Mouse (Mus musculus) CH12.LX (cell line): ENCODE measurements around the gene Agtrap. TPM values are rescaled to one million over a fixed set of nuclear protein-coding genes. Genes with fewer than 3 reads are reported as not detected.

Experiments used
- DNase-seq: peaks from one replicate; pipeline ENCODE4 v3.0.0-alpha.2; 2013; ENCODE audit errors: extremely low read depth
- H3K27ac ChIP-seq: 2 replicates; pipeline ENCODE4 v1.5.1; 2012; ENCODE audit warnings: low read depth, mild to moderate bottlenecking, control low read depth, moderate library complexity; ENCODE audit not compliant: insufficient read depth
- H3K27me3 ChIP-seq: replicated peaks from 2 replicates; pipeline ENCODE3; 2012; ENCODE audit warnings: inconsistent platforms
- H3K36me3 ChIP-seq, 2 experiments: replicated peaks in 1 of 2; 2 replicates each; pipeline versions ENCODE3 to v1.6.1; 2012; ENCODE audit warnings: inconsistent platforms in 1 of 2, low read length in 1 of 2, mild to moderate bottlenecking in 1 of 2, mixed read lengths in 1 of 2, moderate library complexity in 1 of 2; ENCODE audit not compliant: control insufficient read depth in 1 of 2, insufficient read depth in 1 of 2
- H3K4me1 ChIP-seq, 2 experiments: 2 replicates each; pipeline ENCODE4 v1.6.1; 2012; ENCODE audit warnings: inconsistent platforms in 1 of 2, moderate library complexity in 1 of 2; ENCODE audit not compliant: insufficient read depth in 2 of 2, control insufficient read depth in 1 of 2
- H3K4me2 ChIP-seq: 2 replicates; pipeline ENCODE4 v1.6.1; 2012; ENCODE audit warnings: low read depth, mild to moderate bottlenecking, control low read depth; ENCODE audit not compliant: poor library complexity, insufficient read depth, severe bottlenecking
- H3K4me3 ChIP-seq, 3 experiments: fragments of 150-350 bp in 1 of 3; sonication (generic) in 1 of 3; replicated peaks in 1 of 3; 2 replicates each; pipeline versions ENCODE3 to v1.5.1; 2011 to 2012; ENCODE audit warnings: low read depth in 2 of 3, low read length in 2 of 3, mild to moderate bottlenecking in 2 of 3, moderate library complexity in 2 of 3, control low read depth in 1 of 3, improper control_type of control experiment in 1 of 3, inconsistent platforms in 1 of 3, mixed read lengths in 1 of 3; ENCODE audit not compliant: poor library complexity in 1 of 3
- H3K79me2 ChIP-seq: replicated peaks from 2 replicates; pipeline ENCODE4 v1.6.1; 2012; ENCODE audit warnings: mild to moderate bottlenecking, moderate library complexity; ENCODE audit not compliant: control insufficient read depth, poor library complexity, insufficient read depth, severe bottlenecking; ENCODE audit errors: extremely low read depth
- H3K9ac ChIP-seq: 2 replicates; pipeline ENCODE4 v1.6.1; 2012; ENCODE audit warnings: low read depth, mild to moderate bottlenecking, control low read depth, moderate library complexity; ENCODE audit not compliant: insufficient read depth
- H3K9me3 ChIP-seq: replicated peaks from 2 replicates; pipeline ENCODE3; 2012; ENCODE audit warnings: low read length, inconsistent platforms, mixed read lengths
- BHLHE40 ChIP-seq: IDR thresholded peaks from 2 replicates; pipeline ENCODE4 v1.6.1; 2011; ENCODE audit warnings: mild to moderate bottlenecking, low read depth, low read length, improper control_type of control experiment
- CTCF ChIP-seq, 2 experiments: IDR thresholded peaks in 1 of 2; conservative IDR thresholded peaks in 1 of 2; 2 replicates each; pipeline ENCODE4 v1.5.1; 2011 to 2012; ENCODE audit warnings: low read depth in 2 of 2, low read length in 2 of 2, improper control_type of control experiment in 1 of 2, inconsistent platforms in 1 of 2, mild to moderate bottlenecking in 1 of 2, moderate library complexity in 1 of 2
- ELF1 ChIP-seq: IDR thresholded peaks from 2 replicates; pipeline ENCODE4 v1.6.1; 2014; ENCODE audit warnings: low read depth, mild to moderate bottlenecking, inconsistent platforms, low read length, improper control_type of control experiment
- EP300 ChIP-seq: IDR thresholded peaks from 2 replicates; pipeline ENCODE4 v1.6.1; 2011; ENCODE audit warnings: low read length, improper control_type of control experiment
- ETS1 ChIP-seq: conservative IDR thresholded peaks from 2 replicates; pipeline ENCODE4 v1.6.1; 2012; ENCODE audit warnings: low read depth, mild to moderate bottlenecking, inconsistent platforms, low read length, improper control_type of control experiment, moderate library complexity
- GABPA ChIP-seq: IDR thresholded peaks from 2 replicates; pipeline ENCODE4 v1.6.1; 2012; ENCODE audit warnings: low read depth, low read length, improper control_type of control experiment, inconsistent platforms; ENCODE audit not compliant: insufficient replicate concordance
- IRF4 ChIP-seq: IDR thresholded peaks from 2 replicates; pipeline ENCODE4 v1.6.1; 2014; ENCODE audit warnings: low read depth, mild to moderate bottlenecking, inconsistent platforms, low read length, improper control_type of control experiment
- JUN ChIP-seq: IDR thresholded peaks from 2 replicates; pipeline ENCODE4 v1.6.1; 2011; ENCODE audit warnings: low read depth, mild to moderate bottlenecking, low read length, improper control_type of control experiment, moderate library complexity; ENCODE audit not compliant: insufficient read depth
- KAT2A ChIP-seq: IDR thresholded peaks from 2 replicates; pipeline ENCODE4 v1.6.1; 2012; ENCODE audit warnings: low read length, improper control_type of control experiment, inconsistent platforms; ENCODE audit not compliant: insufficient replicate concordance
- MAFK ChIP-seq: IDR thresholded peaks from 2 replicates; pipeline ENCODE4 v1.6.1; 2011; ENCODE audit warnings: low read length, improper control_type of control experiment; ENCODE audit not compliant: insufficient replicate concordance
- MAZ ChIP-seq: IDR thresholded peaks from 2 replicates; pipeline ENCODE4 v1.6.1; 2012; ENCODE audit warnings: low read depth, mild to moderate bottlenecking, inconsistent platforms, low read length, improper control_type of control experiment, moderate library complexity
- MXI1 ChIP-seq: IDR thresholded peaks from 2 replicates; pipeline ENCODE4 v1.6.1; 2011; ENCODE audit warnings: mild to moderate bottlenecking, low read depth, low read length, improper control_type of control experiment
- NRF1 ChIP-seq: IDR thresholded peaks from 2 replicates; pipeline ENCODE4 v1.6.1; 2014; ENCODE audit warnings: low read depth, mild to moderate bottlenecking, inconsistent platforms, low read length, improper control_type of control experiment, moderate library complexity
- POLR2AphosphoS2 ChIP-seq: IDR thresholded peaks from 2 replicates; pipeline ENCODE4 v1.6.1; 2011; ENCODE audit warnings: low read depth, low read length, improper control_type of control experiment
- RCOR1 ChIP-seq: conservative IDR thresholded peaks from 2 replicates; pipeline ENCODE4 v1.6.1; 2012; ENCODE audit warnings: low read depth, mild to moderate bottlenecking, inconsistent platforms, low read length, improper control_type of control experiment
- SMC3 ChIP-seq: IDR thresholded peaks from 2 replicates; pipeline ENCODE4 v1.6.1; 2011; ENCODE audit warnings: low read depth, low read length, improper control_type of control experiment
- TCF12 ChIP-seq: IDR thresholded peaks from 2 replicates; pipeline ENCODE4 v1.6.1; 2014; ENCODE audit warnings: low read depth, mild to moderate bottlenecking, inconsistent platforms, low read length, improper control_type of control experiment
- UBTF ChIP-seq: IDR thresholded peaks from 2 replicates; pipeline ENCODE4 v1.6.1; 2012; ENCODE audit warnings: low read depth, mild to moderate bottlenecking, inconsistent platforms, low read length, improper control_type of control experiment, moderate library complexity
- USF2 ChIP-seq: conservative IDR thresholded peaks from 2 replicates; pipeline ENCODE4 v1.6.1; 2011; ENCODE audit warnings: low read depth, low read length, improper control_type of control experiment
- ZKSCAN1 ChIP-seq: IDR thresholded peaks from 2 replicates; pipeline ENCODE4 v1.6.1; 2012; ENCODE audit warnings: low read depth, inconsistent platforms, low read length, improper control_type of control experiment, borderline replicate concordance
- ZMIZ1 ChIP-seq: IDR thresholded peaks from 2 replicates; pipeline ENCODE4 v1.6.1; 2012; ENCODE audit warnings: low read depth, mild to moderate bottlenecking, inconsistent platforms, low read length, improper control_type of control experiment
- ZNF384 ChIP-seq: IDR thresholded peaks from 2 replicates; pipeline ENCODE4 v1.6.1; 2012; ENCODE audit warnings: low read depth, low read length, improper control_type of control experiment, inconsistent platforms
- dilution Hi-C: fragments of 300-500 bp; cut with MboI; formaldehyde crosslinking; loops from 2 replicates; pipeline ENCODE4 v1.14.3; 2020; ENCODE audit warnings: low sequenced_read_pairs; ENCODE audit not compliant: extremely low pct_unique_long_range_greater_than_20kb, extremely low pct_ligation_motif_present
- in situ Hi-C: fragments of 300-500 bp; cut with MboI; formaldehyde crosslinking; loops from 3 replicates; pipeline ENCODE4 v1.14.3; 2019; ENCODE audit warnings: low sequenced_read_pairs, low pct_ligation_motif_present, low pct_unique_long_range_greater_than_20kb, mixed read lengths
- polyA plus RNA-seq: library from polyadenylated mRNA; unstranded; fragments of >175 nt; gene quantifications from 2 replicates; pipeline ENCODE4 v1.2.1, GENCODE M21; 2012; ENCODE audit warnings: low read depth; ENCODE audit not compliant: insufficient read length
- total RNA-seq, 2 experiments: library from RNA; depleted of rRNA; stranded (reverse); fragments of 300-350 nt in 1 of 2; fragments of >200 nt in 1 of 2; gene quantifications; 2 replicates each; pipeline ENCODE4 v1.2.3; 2012 to 2014

Gene Agtrap
- total and polyA plus RNA-seq, 3 experiments, result 4.1 to 6.2 (median 5.9) TPM

GRCm38 (mm10) chr4:148121982-148122693, 34.3 kb upstream of the Agtrap start:
- Histone ChIP-seq H3K36me3 (no peaks in the 10 kb centered on the region), H3K4me1 (no peaks in the 10 kb centered on the region), H3K4me3 (no peak overlapping the region), H3K9ac (no peak overlapping the region), H3K4me2 (no peak overlapping the region), H3K27me3 (peaks cover 78% of the 10 kb centered on the region), H3K27ac (no peak overlapping the region), H3K79me2 (no peaks in the 10 kb centered on the region), H3K9me3 (peaks cover 8% of the 10 kb centered on the region)
- in situ Hi-C loops (no loop called here), dilution Hi-C loops (no loop called here)
- DNase-seq, result no peak
- no peak for TF ChIP-seq POLR2AphosphoS2
- no peak for TF ChIP-seq BHLHE40

GRCm38 (mm10) chr4:148121362-148121761, 33.5 kb upstream of the Agtrap start:
- no peak overlapping the region for H3K4me3 ChIP-seq
- TF ChIP-seq KAT2A, result no peak
- 0 out of 2 replicates have a peak, but pooled peaks have one; percentile 16 for TF ChIP-seq BHLHE40
- no peak for TF ChIP-seq ZKSCAN1
- no peak for TF ChIP-seq MAFK
- in situ Hi-C loops, result no loop called here

GRCm38 (mm10) chr4:148120555-148120954, 32.7 kb upstream of the Agtrap start:
- no peak for TF ChIP-seq JUN
- TF ChIP-seq USF2, result no peak
- no peak for TF ChIP-seq EP300
- no peak for TF ChIP-seq UBTF
- no peak for TF ChIP-seq CTCF (conservative IDR thresholded peaks at IDR 0.05 in 1 of 2, IDR thresholded peaks at IDR 0.05 in 1 of 2; ENCODE audit: low read depth in 2 of 2, low read length in 2 of 2)
- no peak for TF ChIP-seq TCF12
- no peak for TF ChIP-seq RCOR1
- TF ChIP-seq ELF1, result no peak
- no peak for TF ChIP-seq GABPA
- TF ChIP-seq ZNF384, result no peak
- TF ChIP-seq MAZ, result no peak
- TF ChIP-seq MXI1, result no peak
- TF ChIP-seq NRF1, result no peak
- no peak for TF ChIP-seq ETS1
- no peak for TF ChIP-seq SMC3
- no peak for TF ChIP-seq IRF4
- TF ChIP-seq ZMIZ1, result no peak
- no peak overlapping the region for H3K4me3 ChIP-seq

More at GRCm38 (mm10) chr4:148121362-148121761, 33.5 kb upstream of the Agtrap start:
- Histone ChIP-seq H3K4me2 (no peak overlapping the region), H3K36me3 (no peaks in the 10 kb centered on the region), H3K27me3 (peaks cover 70% of the 10 kb centered on the region), H3K27ac (no peak overlapping the region), H3K9ac (no peak overlapping the region), H3K4me1 (no peaks in the 10 kb centered on the region), H3K79me2 (no peaks in the 10 kb centered on the region), H3K9me3 (peaks cover 12% of the 10 kb centered on the region)
- dilution Hi-C loops, result no loop called here
- no peak for DNase-seq

More at GRCm38 (mm10) chr4:148120555-148120954, 32.7 kb upstream of the Agtrap start:
- Histone ChIP-seq H3K27ac (no peak overlapping the region), H3K9me3 (peaks cover 12% of the 10 kb centered on the region), H3K4me1 (peaks cover 0 to 1% of the 10 kb centered on the region in 2 experiments; a peak in 2 of 4 replicates), H3K36me3 (no peaks in the 10 kb centered on the region), H3K27me3 (peaks cover 65% of the 10 kb centered on the region), H3K4me2 (no peak overlapping the region), H3K79me2 (no peaks in the 10 kb centered on the region), H3K9ac (no peak overlapping the region)
- dilution Hi-C loops (no loop called here), in situ Hi-C loops (no loop called here)
- no peak for DNase-seq
